Mouse (Mus musculus): Measurements from ENCODE around the gene Olfm3.

Gene Olfm3

DNA sequence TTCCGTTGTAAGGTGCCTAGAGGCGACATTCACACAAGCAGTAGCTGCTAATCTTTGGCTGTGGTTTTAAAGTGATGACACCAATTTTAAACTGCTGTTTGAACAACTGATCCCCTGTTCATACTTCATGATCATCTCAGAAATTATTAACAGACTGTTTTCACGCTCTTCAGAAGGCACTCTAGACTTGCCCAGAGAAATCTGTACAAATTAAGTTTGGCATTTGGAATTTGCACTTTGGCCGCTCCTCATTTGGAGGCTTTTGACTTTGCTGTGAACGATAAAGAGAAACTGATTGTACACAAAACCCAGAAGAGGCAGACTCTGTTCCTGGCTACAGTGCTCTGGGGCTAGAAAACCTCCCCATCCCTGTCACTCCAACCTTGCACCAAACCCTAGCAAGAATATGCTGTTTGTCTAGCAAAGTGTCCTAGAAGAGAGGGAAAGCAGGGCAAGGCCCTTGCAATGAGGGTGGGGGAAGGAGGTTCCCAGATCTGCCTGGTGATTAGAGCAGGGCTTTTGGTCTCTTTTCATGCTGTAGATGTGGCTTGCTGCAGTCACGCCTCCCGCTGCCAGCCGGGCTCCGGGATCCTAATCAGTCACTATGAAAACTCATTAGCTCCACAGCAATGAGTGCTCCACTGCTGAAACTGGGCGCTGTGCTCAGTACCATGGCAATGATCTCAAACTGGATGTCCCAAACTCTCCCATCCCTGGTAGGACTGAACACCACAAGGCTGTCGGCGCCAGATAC is 176.7 kb downstream of the Olfm3 start:
- DNase-seq (ENCODE audit: low spot score): no peak

DNA sequence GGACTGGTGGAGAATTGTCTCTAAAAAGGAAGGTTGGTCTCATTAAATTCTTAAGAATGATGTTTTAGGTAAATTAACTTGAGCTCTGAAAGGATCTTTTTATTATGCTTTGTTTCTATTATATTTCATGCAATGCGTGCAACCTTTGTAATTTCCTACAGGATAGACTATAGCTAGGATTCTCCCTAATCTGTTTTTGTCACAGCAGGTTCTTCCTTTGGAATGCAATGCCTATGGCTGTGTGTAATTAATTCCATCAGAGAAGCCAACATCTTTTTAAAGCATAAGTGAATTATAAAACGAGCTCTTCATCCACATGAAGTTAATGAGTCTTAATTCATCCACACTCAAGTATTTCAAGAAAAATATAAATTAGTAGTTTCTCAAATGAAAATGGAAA is 177.5 kb downstream of the Olfm3 start:
- no peak for DNase-seq (ENCODE audit: low spot score)

DNA sequence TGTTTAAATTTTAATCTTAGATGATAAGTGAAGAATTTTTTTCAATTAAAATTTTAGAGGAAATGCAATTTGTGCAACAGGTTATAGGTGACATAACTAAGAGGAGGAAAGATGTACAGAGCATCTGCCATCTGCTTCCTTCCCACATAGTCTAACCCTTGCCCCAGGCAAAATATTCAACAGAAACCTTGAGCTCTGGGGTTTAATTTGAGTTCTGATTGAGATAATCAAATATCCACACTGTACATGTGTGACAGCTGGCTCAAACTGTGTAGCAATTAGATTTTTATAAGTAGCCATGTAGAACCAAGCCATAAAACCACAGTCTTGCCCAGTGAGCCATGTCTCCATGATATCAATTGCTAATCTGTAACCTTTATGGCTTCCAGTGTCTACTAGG is 179.1 kb downstream of the Olfm3 start:
- DNase-seq (ENCODE audit: low spot score): no peak

DNA sequence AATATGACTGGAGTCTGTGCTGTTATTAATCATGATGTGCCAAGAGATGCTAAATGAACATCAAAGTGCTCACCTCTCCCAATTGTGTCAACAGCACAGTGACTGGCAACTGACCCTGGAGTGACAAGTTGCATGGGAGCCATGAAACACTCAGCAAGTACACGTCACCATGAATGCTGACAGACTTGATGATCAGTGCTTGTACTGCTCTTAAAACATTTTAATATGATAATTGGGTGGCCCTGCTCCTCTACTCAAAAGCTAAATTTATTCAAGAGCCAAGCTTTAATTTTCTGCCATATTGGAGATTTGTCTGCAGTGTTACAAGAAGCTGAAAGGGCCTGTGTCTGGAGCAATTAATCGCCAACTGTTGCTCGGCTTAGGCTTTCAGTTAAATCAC is 184.4 kb downstream of the Olfm3 start:
- no peak for DNase-seq (ENCODE audit: low spot score)

DNA sequence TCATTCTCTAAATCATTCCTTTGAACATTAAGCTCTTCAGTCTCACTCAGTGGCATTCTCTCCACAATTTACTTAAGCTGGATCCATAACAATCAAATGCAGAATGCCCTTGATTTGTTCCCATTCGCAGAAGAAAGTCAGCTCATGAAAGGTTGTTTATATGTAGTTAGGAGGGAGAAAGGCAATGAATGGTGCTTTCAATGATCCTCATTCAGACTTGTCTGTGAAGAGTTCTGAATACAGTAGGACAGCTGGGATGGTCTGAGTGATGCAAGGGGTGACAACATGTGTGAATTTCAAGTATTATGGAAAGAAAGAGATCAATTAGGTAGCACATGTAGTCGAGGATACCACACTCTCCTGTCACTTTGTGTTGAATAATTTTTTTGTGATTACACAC is 186.8 kb downstream of the Olfm3 start:
- DNase-seq (ENCODE audit: low spot score): no peak

DNA sequence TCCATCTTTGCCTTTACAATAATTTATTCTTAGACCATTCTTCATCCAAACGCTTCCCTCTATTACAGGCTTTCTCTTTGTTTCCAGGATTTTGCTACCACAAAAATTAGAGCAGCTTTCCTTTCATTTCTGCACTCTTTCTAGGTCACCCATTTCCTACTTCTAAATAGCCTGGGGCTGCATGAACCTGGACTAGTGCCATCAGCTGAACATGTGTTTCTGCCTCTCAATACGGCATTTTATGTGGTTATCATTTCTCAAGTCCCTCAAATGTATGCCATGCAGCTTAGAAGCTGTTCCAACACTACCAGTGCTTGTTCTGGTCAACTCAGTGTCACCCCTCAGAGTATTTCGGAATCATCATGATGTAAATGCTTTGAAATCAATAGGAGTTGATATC is 191.6 kb downstream of the Olfm3 start:
- no peak for DNase-seq (ENCODE audit: low spot score)

DNA sequence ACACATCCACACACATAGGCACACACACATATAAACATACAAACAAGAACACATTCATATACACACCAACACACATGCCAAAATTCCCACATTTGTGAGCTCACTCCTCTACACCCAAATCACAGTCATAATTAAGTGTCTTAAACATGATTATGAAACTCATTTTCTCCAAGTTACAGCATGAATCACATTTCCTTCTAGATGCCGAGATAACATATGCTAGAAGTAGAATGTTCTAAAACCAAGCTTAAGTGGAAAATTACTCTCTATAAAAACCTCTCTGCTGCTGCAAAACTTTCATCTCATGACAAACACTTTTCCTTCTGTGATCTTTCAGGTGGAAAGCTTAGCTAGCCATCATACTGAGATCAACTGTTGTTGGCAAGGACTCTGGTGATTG is 195.7 kb downstream of the Olfm3 start:
- DNase-seq (ENCODE audit: low spot score): no peak

DNA sequence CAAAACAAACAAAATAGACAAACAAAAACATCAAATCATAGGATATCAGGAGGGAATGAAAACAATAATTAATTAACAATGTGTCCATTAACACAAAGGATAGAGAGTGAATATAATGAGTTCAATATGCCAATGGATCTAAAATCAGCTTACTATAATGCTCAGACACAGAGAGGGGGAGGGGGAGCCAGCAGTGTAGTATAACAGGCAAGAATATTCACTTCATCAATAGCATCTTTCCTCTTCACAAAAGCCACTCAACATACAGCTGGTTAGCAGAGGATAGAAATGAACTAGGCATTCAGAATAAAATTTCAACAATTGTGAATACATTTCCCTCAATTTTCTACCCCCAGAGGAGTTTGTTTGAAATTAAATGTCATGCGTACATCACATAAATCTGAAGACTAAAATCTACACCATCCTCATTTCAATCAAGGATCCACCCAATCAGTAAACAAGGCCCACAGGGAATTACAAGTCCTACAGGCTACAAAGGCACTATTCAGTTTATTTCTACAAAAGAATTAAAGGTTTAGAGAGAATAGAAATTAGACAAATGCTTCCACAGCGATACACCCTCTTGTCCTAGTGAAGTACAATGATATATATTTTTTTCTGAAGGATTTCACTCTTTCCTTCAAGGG is 200.4 kb downstream of the Olfm3 start:
- no peak for DNase-seq (ENCODE audit: low spot score)

DNA sequence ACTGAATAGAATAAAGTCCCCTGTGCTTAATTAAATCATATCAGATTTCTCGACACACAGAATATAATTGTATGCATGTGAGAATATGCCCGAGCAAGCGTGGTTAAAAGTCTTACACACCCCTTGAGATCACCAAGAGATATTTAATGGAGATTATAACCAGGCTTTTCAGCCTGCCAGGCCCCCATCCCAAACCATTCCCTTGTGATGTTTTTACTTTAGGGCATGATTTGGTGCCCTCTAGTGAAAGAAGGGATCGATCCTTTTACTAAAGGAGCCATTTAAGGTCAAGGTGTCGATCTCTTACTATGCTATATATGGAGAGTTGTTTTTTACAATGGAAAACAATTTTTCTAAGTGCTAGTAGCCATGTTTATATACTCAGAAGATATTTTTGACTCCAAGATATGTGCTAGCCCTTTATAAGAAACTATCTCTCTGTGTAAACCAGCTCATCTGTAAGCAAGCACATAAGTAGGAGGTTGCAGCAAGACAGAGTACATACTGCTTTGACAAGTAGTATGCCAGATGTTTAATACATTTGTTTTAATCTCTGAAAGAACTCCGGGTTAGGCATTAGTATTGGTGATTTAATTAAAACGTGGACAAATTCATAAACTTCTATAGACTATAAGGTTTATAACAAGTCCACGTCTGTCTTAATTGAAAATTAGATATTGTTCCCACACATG is 201.1 kb downstream of the Olfm3 start:
- DNase-seq (ENCODE audit: low spot score): no peak

DNA sequence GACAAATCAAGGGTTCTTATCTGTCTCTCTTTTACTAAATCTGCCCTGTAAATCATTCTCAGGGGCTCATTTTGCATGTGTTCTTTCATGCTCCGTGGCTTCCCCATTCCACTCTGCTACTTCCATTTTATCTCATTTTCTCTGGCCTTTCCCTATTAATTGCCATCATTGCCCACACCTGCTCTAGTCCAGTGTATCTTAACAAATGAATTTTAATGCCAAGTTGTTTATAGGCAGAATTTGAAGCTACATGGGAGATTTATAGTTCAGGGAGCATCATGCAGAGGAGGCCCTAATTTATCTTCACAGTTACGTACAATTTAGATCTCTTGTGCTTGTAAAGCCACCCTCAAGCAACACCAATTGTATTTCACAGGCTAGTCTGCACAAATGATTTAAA is 241.8 kb downstream of the Olfm3 start:
- no peak for DNase-seq (ENCODE audit: low spot score)

DNA sequence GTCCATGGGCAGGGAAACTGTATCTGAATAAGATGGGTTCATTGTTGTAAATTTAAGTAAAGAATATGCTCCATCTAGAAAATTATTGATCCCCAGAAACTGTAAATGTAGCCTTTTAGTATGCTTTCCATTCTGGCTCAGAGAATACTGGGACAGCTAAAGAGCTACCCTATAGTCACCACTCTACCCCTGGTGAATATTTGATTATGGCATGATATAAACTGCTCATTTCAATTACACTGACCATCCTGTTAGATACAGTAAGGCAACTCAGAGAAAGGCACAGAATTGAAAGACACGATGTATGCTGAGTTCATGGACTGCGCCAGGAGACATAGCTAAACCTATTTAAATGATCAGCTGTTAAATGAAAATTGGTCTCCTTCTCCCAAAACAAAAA is 242.4 kb downstream of the Olfm3 start:
- DNase-seq (ENCODE audit: low spot score): no peak

DNA sequence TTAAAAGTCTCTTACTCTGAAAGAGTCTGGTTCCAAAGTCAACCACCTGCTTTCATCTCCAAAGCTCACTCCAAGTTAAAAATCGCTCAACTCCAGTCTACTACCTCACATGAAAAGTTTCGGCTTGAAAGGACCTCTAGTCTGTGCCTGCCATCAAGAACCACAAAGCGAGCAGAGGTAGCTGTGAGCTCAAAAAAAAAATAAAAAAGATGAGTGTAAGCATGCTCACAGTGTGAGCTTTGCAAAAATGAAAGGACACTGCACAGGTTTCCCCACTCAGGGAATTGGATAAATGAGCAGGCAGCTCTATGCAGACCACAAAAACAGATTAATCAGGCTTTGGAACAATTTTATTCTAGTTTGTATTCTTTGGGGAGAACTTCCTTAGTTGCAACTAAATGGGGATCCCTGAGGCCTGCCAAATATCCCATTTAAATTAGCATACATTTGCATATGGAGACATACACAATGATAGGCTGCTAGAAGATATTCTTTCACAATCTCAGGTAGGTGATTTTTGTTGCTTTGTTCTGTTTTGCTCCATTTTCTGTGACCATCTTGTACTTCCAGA is 255.1 kb downstream of the Olfm3 start:
- DNase-seq (ENCODE audit: low spot score): no peak

DNA sequence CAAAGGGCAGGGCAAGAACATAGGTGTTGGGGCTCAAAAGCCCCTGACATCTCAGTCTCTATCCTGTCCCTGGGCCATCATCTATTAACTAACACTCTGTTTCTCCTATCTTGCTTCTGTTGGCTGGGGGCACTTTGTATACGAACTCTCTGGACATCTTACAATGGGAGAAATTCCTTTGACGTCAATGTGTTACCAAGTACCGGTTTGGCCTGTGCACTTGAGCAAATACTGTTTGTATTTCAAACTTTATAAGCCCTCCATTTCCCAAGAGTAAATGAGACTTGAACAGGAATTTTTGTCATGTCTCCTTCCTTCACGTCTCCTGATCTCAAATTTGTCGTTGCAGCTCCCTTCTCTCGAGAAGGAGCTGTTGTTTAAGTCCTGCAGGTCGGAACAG is 270.7 kb downstream of the Olfm3 start:
- no peak for DNase-seq (ENCODE audit: low spot score)

Data from layer of hippocampus, adult 11-12 months (tissue).